8 mouse cellular contexts compared by ENCODE assay signal in the genomic region with DNA sequence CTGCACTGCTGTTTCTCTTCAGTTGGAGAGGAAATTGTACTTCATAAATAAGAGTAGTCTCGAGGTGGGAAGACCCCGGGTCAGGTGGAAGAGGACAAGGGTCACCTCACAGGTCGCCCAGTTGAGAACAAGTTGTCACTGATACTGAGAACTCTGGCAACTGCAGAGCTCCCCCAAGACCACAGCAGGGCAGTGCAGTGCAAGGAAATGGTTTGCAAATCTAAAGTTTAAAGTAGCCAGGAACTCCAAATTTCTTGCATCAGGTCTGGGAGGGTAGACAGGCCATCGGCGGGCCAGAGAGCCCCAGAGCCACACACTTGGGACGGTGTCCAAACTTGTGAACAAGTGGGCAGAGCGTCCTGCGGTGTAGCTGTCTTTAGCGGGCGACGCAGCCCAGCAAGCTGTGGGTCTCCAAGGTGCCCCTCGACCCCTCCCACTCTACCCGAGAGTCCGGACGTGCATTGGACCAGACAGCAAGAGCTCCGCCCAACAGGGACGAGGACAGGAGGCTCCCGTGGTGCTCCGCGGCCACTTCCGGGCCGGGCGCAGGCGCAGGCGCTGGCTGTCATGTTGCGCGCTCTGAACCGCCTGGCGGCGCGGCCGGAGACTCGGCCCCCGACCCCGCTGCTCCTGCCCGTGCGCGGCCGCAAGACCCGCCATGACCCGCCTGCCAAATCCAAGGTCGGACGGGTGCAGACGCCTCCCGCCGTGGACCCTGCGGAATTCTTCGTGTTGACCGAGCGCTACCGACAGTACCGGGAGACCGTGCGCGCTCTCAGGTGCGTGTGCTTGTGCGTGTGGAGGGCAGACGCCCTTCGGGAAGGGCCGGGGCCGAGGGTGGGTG. TPM values are rescaled to one million over a fixed set of nuclear protein-coding genes. Genes with fewer than 3 reads are reported as not detected.
DNase-seq lines count a peak whose midpoint lies in the region; ATAC-seq and TF ChIP-seq lines count a peak whose summit lies in the region.

A gene (plus strand): TSS at position 531 of the 844 bp plus-strand sequence.

- no peak within 1 kb of the TSS; the same call in 1 of the 2 replicates for H3K27ac ChIP-seq in heart, embryonic 11.5 days (ENCODE audit: low read depth, low read length)
- peak within 1 kb of the TSS; percentile 63 for H3K27ac ChIP-seq in kidney, embryonic 16.5 days (ENCODE audit: low read length)
- peak within 1 kb of the TSS; percentile 56 for H3K27ac ChIP-seq in liver, adult 2 months (replicated peaks; ENCODE audit: insufficient read depth, low read depth, low read length)

- H3K9ac ChIP-seq in heart, embryonic 11.5 days (ENCODE audit: low read depth, low read length), result peak within 1 kb of the TSS; percentile 84
- H3K9ac ChIP-seq in kidney, embryonic 16.5 days (replicated peaks; ENCODE audit: low read length), result peak within 1 kb of the TSS; percentile 89
- H3K9ac ChIP-seq in liver, adult 2 months (ENCODE audit: low read depth, low read length), result peak within 1 kb of the TSS; percentile 88

- WGBS in heart, embryonic 11.5 days (ENCODE audit: insufficient replicate concordance), result under 1% methylated on average over 61 of the region's 61 CpGs
- WGBS in kidney, embryonic 16.5 days, result under 1% methylated on average over 61 of the region's 61 CpGs
- WGBS in liver, adult 2 months, result under 1% methylated on average over 61 of the region's 61 CpGs

- H3K4me1 ChIP-seq in erythroblast, embryonic 14.5 days (ENCODE audit: control insufficient read depth), result peaks cover 26% of the 10 kb centered on the region
- H3K4me1 ChIP-seq in heart, embryonic 11.5 days (ENCODE audit: control insufficient read depth, insufficient read depth, low read length), result peaks cover 7% of the 10 kb centered on the region
- peaks cover 16% of the 10 kb centered on the region for H3K4me1 ChIP-seq in kidney, embryonic 16.5 days (ENCODE audit: insufficient read depth, low read length)
- peaks cover 8% of the 10 kb centered on the region; the same call in 1 of the 2 replicates for H3K4me1 ChIP-seq in liver, adult 2 months (ENCODE audit: control insufficient read depth, insufficient read depth, low read length)

- DNase-seq in brain, embryonic 14.5 days (ENCODE audit: low read depth), result peak; percentile 98
- DNase-seq in liver, adult 2 months (ENCODE audit: extremely low read depth, low read depth, low spot score), result peak; percentile 85
- DNase-seq in splenic B cell, adult 2 months (ENCODE audit: low read depth, low spot score), result peak; percentile 93

- H3K4me3 ChIP-seq in C2C12 (ENCODE audit: insufficient read depth, poor library complexity, severe bottlenecking), result peak within 1 kb of the TSS; percentile 92
- peak within 1 kb of the TSS; percentile 89 for H3K4me3 ChIP-seq in erythroblast, embryonic 14.5 days (replicated peaks)
- peak within 1 kb of the TSS; percentile 82 for H3K4me3 ChIP-seq in heart, embryonic 11.5 days (ENCODE audit: low read depth, low read length)
- peak within 1 kb of the TSS; percentile 91 for H3K4me3 ChIP-seq in kidney, embryonic 16.5 days (ENCODE audit: low read length)
- peak within 1 kb of the TSS; percentile 83 for H3K4me3 ChIP-seq in liver, adult 2 months (ENCODE audit: insufficient read depth, low read depth, low read length)
- H3K4me3 ChIP-seq in myocyte, result peak within 1 kb of the TSS; percentile 81

- H3K36me3 ChIP-seq in C2C12 (ENCODE audit: control insufficient read depth, insufficient read depth), result peaks cover 31% of the 10 kb centered on the region
- H3K36me3 ChIP-seq in erythroblast, embryonic 14.5 days (ENCODE audit: control insufficient read depth), result peaks cover 27% of the 10 kb centered on the region
- no peaks in the 10 kb centered on the region; the same call in 1 of the 2 replicates for H3K36me3 ChIP-seq in heart, embryonic 11.5 days (ENCODE audit: control insufficient read depth, insufficient read depth, low read length)
- peaks cover 16% of the 10 kb centered on the region; the same call in 1 of the 2 replicates for H3K36me3 ChIP-seq in kidney, embryonic 16.5 days (ENCODE audit: insufficient read depth, low read length)
- no peaks in the 10 kb centered on the region; the same call in 1 of the 2 replicates for H3K36me3 ChIP-seq in liver, adult 2 months (ENCODE audit: control insufficient read depth, insufficient read depth, low read length)
- peaks cover 9% of the 10 kb centered on the region for H3K36me3 ChIP-seq in myocyte (ENCODE audit: control insufficient read depth, insufficient read depth)
- no peaks in the 10 kb centered on the region for H3K36me3 ChIP-seq in splenic B cell, adult 2 months (ENCODE audit: control insufficient read depth, insufficient read depth, low read length, poor library complexity, severe bottlenecking)

- H3ac ChIP-seq in C2C12 (ENCODE audit: control insufficient read depth, insufficient read length, low read depth), result peak within 1 kb of the TSS; percentile 98
- peak within 1 kb of the TSS; percentile 82 for H3ac ChIP-seq in myocyte (ENCODE audit: control insufficient read depth, insufficient read length)

- H3K79me3 ChIP-seq in C2C12 (ENCODE audit: low read depth), result peaks cover 18% of the 10 kb centered on the region

- ATAC-seq in heart, embryonic 11.5 days (replicated peaks; ENCODE audit: insufficient number of reproducible peaks, low FRiP score, low TSS enrichment), result peak; percentile 97
- ATAC-seq in kidney, embryonic 16.5 days (ENCODE audit: low FRiP score, low TSS enrichment), result peak; percentile 99

- peak within 1 kb of the TSS; percentile 93 for H3K4me2 ChIP-seq in heart, embryonic 11.5 days
- H3K4me2 ChIP-seq in kidney, embryonic 16.5 days (replicated peaks; ENCODE audit: low read depth, low read length), result peak within 1 kb of the TSS; percentile 78
- H3K4me2 ChIP-seq in myocyte (ENCODE audit: low read depth), result peak within 1 kb of the TSS; percentile 84

- peak; percentile 95 for TF ChIP-seq POLR2A in brain, embryonic 14.5 days (IDR thresholded peaks at IDR 0.05; ENCODE audit: borderline replicate concordance, extremely low read depth, insufficient read depth, insufficient read length, poor library complexity, severe bottlenecking)
- peak; percentile 86 for TF ChIP-seq POLR2A in liver, adult 2 months (IDR thresholded peaks at IDR 0.05; ENCODE audit: extremely low read depth, insufficient read depth, low read length)
- TF ChIP-seq POLR2A in myocyte (IDR thresholded peaks at IDR 0.05; ENCODE audit: insufficient read length, low read depth), result peak; percentile 90

- H3K79me2 ChIP-seq in C2C12 (ENCODE audit: control insufficient read depth, insufficient read depth), result peaks cover 30% of the 10 kb centered on the region
- peaks cover 6% of the 10 kb centered on the region; the same call in 1 of the 2 replicates for H3K79me2 ChIP-seq in liver, adult 2 months (ENCODE audit: control insufficient read depth, insufficient read depth, low read length)
- peaks cover 13% of the 10 kb centered on the region for H3K79me2 ChIP-seq in myocyte (ENCODE audit: control insufficient read depth, insufficient read depth)

- no peaks in the 10 kb centered on the region for H3K9me3 ChIP-seq in erythroblast, embryonic 14.5 days (ENCODE audit: control insufficient read depth, low read length)
- no peaks in the 10 kb centered on the region for H3K9me3 ChIP-seq in heart, embryonic 11.5 days (replicated peaks; ENCODE audit: control insufficient read depth, low read length)
- H3K9me3 ChIP-seq in kidney, embryonic 16.5 days (ENCODE audit: low read length), result no peaks in the 10 kb centered on the region

- H3K27me3 ChIP-seq in C2C12 (ENCODE audit: control insufficient read depth, insufficient read depth, insufficient read length) (no peaks in the 10 kb centered on the region), myocyte (ENCODE audit: control insufficient read depth, insufficient read depth, insufficient read length) (no peaks in the 10 kb centered on the region)
- H3K27me3 ChIP-seq in erythroblast, embryonic 14.5 days (ENCODE audit: control insufficient read depth), result no peaks in the 10 kb centered on the region
- H3K27me3 ChIP-seq in heart, embryonic 11.5 days (ENCODE audit: control insufficient read depth, insufficient read depth, low read length), result no peaks in the 10 kb centered on the region
- H3K27me3 ChIP-seq in kidney, embryonic 16.5 days (ENCODE audit: insufficient read depth, low read length), result no peaks in the 10 kb centered on the region
- H3K27me3 ChIP-seq in liver, adult 2 months (ENCODE audit: control insufficient read depth, insufficient read depth, low read length), result no peaks in the 10 kb centered on the region
- H3K27me3 ChIP-seq in splenic B cell, adult 2 months (ENCODE audit: control insufficient read depth, insufficient read depth, low read length, poor library complexity, severe bottlenecking), result no peaks in the 10 kb centered on the region

- no peak for TF ChIP-seq CTCF in C2C12 (IDR thresholded peaks at IDR 0.05; ENCODE audit: control insufficient read depth, insufficient read depth, insufficient read length)
- peak; percentile 42; the same call in 1 of the 2 replicates for TF ChIP-seq CTCF in brain, embryonic 14.5 days (IDR thresholded peaks at IDR 0.05; ENCODE audit: borderline replicate concordance, extremely low read depth, insufficient read depth, insufficient read length)
- peak; percentile 44; the same call in 1 of the 2 replicates for TF ChIP-seq CTCF in liver, adult 2 months (IDR thresholded peaks at IDR 0.05; ENCODE audit: low read depth, low read length)

TF ChIP-seq in C2C12, 6 proteins besides CTCF, POLR2A, EP300 and RAD21:
- TF ChIP-seq MAX (IDR thresholded peaks at IDR 0.05), result peak; percentile 14
- no peak for TF ChIP-seq MYOG (IDR thresholded peaks at IDR 0.05; ENCODE audit: control insufficient read depth, extremely low read depth, insufficient read length)

TF ChIP-seq in myocyte, 11 proteins besides CTCF, POLR2A, EP300 and RAD21 (continues in another document):
- TF ChIP-seq CEBPB (IDR thresholded peaks at IDR 0.05; ENCODE audit: insufficient read depth, poor library complexity, severe bottlenecking) (no peak), SRF (IDR thresholded peaks at IDR 0.05; ENCODE audit: control insufficient read depth, insufficient read length, low read depth) (peak; percentile 42), TCF12 (IDR thresholded peaks at IDR 0.05; ENCODE audit: insufficient read depth, poor library complexity, severe bottlenecking) (no peak), POLR2AphosphoS2 (IDR thresholded peaks at IDR 0.05; ENCODE audit: insufficient read length, low read depth) (peak; percentile 95), REST (IDR thresholded peaks at IDR 0.05; ENCODE audit: insufficient read depth, insufficient read length) (no peak), MYOG (IDR thresholded peaks at IDR 0.05; ENCODE audit: control insufficient read depth in 1 of 3, insufficient read depth in 1 of 3, insufficient read length in 2 of 3, low read depth in 2 of 3) (peak in 1 of 3 experiments; percentile 2)

RNA-seq across cellular contexts. Expression of the gene that starts here (rescaled TPM):
- 102 TPM for polyA plus RNA-seq in C2C12 (2012; fragmentation: generic; extraction: Trizol)
- polyA plus RNA-seq in brain, embryonic 14.5 days (2012; rRNA removed), result 63.1 and 70.8 TPM in 2 replicates
- 7.2 and 8.8 TPM in 2 replicates for polyA plus RNA-seq in erythroblast, embryonic 14.5 days (2012)
- 78.4 and 79.9 TPM in 2 replicates for polyA plus RNA-seq in heart, embryonic 11.5 days (2014; fragmentation: Nextera tagmentation; extraction: Ambion mirVana)
- polyA plus RNA-seq in kidney, embryonic 16.5 days (2015; fragmentation: Nextera tagmentation; extraction: Ambion mirVana), result 98.5 and 104 TPM in 2 replicates
- total RNA-seq in liver, adult 2 months (2014; rRNA removed), result 10.9 and 15.7 TPM in 2 replicates
- polyA plus RNA-seq in liver, adult 2 months (2012; rRNA removed), result 38.1 and 38.4 TPM in 2 replicates
- polyA plus RNA-seq in myocyte (2012; fragmentation: generic; extraction: Trizol), result 86.9 TPM
